Mouse (Mus musculus): Measurements from ENCODE around the gene Mex3a.

DNA sequence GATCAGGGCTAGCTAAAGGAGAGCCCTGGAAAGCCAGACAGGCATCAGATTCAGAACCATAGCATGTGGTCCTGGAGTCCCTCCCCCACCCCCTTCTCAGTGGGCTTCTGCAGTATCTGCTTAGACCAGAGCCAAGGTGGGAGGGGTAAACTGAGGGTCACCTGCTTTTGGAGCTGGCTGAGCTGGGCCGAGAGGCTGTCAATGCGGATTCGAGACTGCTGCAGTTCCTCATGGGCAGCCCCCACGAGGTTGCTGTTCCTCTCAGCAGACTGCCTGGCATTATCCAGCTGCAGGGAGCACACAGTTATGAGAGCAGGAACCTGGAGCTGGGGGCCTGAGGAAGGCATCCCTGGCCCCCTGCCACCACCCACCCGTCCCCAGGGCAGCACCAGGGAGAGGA, 46.2 kb upstream of the Mex3a start:
- TF ChIP-seq CTCF (conservative IDR thresholded peaks at IDR 0.05; ENCODE audit: low read length): no peak
- no peak for TF ChIP-seq POU5F1 (IDR thresholded peaks at IDR 0.05; ENCODE audit: borderline replicate concordance, low read length)
